Mouse (Mus musculus) 3134 (cell line): ENCODE data around the gene Emc4.
A peak's percentile ranks its signal among the peaks of the same experiment; 100 is the strongest.

ENCODE experiments used
- DNase-seq: peaks from one replicate; pipeline ENCODE4 v3.0.0-alpha.2; 2011; ENCODE audit warnings: low spot score; ENCODE audit not compliant: insufficient read length; ENCODE audit errors: extremely low read depth

Gene Emc4

DNA sequence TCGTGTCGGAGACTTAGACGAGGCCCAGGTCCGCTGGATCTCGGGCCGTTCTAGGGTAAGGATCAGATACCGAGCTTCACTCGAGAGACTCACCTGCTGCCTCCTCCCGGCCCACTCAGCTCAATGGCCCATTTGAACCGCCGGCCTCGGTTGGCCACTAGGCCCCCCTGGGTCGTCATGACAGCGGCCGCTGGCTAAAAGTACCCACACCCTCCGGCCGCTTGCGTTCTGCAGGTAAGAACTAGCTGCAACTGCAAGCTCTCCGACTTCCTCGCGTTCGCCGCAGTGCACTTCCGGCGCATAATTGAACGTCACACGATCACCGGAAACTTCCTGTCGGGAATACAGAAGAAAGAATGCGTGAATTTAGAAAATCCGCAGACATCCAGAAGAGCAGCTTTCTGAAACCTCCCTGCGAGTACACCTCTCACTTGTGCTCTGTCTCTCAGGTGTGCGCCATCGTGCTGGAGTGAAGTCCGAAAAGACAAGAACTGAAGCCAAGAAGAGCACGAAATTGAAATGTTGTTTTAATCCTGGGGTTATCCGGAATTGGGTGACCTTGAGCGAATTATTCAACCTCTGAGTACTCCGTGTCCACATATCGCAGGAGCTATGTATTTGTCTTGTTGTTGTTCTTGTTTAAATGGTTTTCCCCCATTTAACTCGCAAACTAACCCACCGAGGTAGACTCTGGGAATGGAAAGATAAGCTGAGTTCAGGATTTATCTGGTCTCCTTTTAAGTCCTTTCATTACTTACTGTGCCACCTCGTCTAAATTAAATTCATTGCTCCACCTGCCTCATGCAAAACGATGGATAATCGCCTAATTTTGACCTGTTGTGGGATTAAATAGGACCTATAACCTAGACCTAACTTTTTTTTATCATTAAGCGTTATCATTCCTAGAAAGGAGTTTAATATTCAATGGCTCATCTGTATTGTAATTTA, at the start of gene Emc4:
Gene Emc4 (minus strand): TSS at position 302 of the 948 bp plus-strand sequence.
- DNase-seq: peak; percentile 85

- no peak for DNase-seq
These were observed 39.2 kb upstream of the Emc4 start for GRCm38 (mm10) chr2:112407030-112407429.

- DNase-seq: no peak
These were observed 28.8 kb upstream of the Emc4 start for GRCm38 (mm10) chr2:112396649-112397048.

DNA sequence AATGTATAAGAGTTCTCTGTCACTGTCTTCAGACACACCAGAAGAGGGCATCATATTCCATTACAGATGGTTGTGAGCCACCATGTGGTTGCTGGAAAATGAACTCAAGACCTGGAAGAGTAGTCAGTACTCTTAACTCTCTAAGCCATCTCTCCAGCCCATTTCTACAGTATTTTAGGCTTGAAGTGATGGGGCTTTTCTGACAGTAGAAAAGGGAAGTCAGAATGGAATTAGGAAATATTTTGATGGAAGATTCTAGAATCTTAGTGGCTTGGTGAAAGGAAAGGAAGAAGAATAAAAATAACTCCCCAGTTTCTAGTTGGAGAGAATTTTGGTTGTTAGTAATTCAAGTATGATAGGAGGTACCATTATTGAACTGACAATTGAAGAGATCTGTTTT, 26.1 kb upstream of the Emc4 start:
- DNase-seq: no peak

DNA sequence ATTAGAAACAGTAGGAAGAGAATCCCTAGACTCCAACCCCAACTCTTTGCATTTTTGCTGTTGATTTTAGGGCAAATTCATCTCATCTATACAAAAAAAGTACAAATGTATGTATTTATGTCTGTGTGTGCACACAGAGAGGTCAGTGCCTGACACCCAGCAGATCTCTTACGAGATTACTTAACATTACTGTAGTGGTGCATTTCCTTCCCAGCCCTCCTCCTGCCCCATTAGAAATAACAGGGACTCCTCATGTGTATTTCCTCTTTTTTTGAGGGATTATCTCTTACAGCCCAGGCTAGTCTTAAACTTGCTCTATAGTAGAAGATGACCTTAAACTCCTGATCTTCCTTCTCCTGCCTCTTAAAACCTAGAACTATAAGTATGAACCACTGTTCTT, 24.9 kb upstream of the Emc4 start:
- no peak for DNase-seq

DNA sequence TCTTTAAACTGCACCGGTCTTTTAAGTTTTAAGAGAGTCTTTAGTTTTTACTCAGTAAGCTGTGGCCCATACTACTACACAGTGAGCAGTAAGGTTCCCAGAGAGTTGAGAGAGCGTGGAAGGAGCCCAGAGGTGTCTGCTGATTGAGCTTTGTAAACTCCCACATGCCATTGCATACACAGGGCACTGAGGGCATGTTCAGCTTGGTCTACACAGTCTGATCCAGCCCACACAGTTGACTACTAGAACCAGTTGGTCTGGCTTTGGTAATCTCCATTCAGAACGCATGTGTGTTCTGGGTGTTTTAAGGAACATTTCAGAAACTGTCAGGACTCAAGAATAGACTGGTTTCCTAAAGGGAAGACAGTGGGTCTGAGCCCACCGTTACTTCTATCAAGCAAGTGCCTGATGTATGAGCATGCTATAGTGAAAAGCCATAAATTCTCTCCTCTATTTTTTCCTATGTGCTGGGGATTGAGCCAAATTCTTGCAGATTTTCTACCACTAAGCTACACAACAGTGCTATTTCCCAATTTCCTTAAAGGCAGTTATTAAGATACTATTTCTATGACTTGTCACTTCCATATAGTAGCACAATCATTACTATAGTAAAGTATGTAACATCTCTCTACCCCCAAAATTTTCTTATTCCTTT, 23.6 kb upstream of the Emc4 start:
- DNase-seq: no peak

GRCm38 (mm10) chr2:112390843-112391242, 23.0 kb upstream of the Emc4 start:
- no peak for DNase-seq

- DNase-seq: no peak
These were observed 13.4 kb upstream of the Emc4 start for GRCm38 (mm10) chr2:112381219-112381618.

GRCm38 (mm10) chr2:112380131-112380530, 12.3 kb upstream of the Emc4 start:
- no peak for DNase-seq

- peak; percentile 94 for DNase-seq
These were observed 11.4 kb upstream of the Emc4 start, which contains the start of gene Katnbl1 for GRCm38 (mm10) chr2:112378973-112379898. Katnbl1 (plus strand) TSS chr2:112379211.

GRCm38 (mm10) chr2:112374610-112375009, 6.8 kb upstream of the Emc4 start:
- DNase-seq: no peak

DNA sequence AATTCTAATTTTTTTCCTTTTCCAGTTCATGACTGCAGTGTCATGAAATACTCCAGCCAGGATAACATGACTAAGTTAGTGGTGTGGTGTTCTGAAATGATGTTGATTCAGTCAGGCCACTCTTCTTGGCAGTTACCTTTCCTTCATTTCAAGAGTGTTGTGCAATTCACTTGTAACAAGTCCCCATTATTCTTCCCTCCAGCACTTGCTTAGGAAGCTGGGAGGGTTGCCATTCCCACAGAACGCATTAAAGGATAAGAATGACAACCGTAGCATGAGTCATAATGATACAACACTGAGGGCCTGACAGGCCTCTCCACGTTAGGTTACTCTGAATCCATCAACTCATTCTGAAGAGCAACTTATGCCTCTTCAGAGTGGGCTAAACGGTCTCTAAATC, 5.3 kb upstream of the Emc4 start:
- peak; percentile 78 for DNase-seq

- peak; percentile 28 for DNase-seq
These were observed 2.1 kb upstream of the Emc4 start for GRCm38 (mm10) chr2:112369941-112370340.

DNA sequence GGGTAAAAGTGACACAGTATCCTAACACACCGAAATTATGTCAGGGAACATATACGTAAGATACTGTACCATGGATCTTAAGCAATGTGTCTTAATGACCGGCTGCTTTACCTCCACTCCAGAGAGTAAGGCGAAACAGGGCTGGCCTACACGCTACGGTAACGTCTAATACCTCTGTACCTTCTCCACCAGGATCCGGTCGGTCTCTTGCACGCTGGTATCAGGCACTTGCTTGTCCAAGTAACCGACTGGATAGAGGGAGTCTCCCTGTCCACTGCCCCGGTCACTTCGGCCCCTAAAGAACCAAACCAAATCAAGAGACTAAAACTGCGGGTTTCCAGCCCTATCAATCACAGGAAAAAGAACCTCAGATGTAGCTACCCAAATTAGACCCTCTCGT, 605 bp downstream of the Emc4 start:
- no peak for DNase-seq

- DNase-seq: no peak
These were observed 7.1 kb downstream of the Emc4 start for GRCm38 (mm10) chr2:112360781-112361169.

DNA sequence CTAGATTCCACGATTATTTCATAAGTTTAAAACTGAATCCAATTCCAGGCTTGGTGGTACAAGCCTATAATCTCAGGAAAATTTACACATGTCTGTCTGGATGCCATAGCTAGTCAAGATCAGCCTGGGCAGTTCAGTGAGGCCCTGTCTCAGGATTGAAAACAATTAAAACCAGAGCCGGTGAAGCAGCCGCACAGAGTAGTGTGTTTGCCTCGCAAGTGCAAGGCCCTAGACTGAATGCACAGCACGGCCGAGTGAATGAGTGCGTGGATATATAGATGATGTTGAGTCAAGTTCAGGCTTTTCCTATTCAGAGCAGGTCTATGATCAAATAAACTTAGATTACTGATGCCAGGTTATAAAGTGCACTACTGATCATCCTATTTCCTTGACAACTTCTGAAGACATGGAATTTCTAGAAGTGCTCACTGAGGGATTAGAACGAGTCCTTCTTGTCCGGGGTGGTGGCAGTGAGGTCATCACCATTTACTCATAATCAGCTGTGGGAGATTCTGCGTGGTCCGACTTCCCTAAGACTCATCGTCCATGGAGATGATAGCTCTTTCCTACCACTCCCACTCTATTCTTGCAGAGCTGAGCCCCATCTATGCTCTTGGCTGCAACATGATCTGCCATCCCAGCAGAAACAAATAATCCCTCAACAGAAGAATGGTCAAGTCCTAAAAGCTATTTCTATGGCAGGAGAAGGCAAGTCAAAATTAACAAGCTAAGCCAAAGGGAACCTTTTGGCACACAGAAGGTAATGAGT, 7.6 kb downstream of the Emc4 start:
- DNase-seq: no peak

DNA sequence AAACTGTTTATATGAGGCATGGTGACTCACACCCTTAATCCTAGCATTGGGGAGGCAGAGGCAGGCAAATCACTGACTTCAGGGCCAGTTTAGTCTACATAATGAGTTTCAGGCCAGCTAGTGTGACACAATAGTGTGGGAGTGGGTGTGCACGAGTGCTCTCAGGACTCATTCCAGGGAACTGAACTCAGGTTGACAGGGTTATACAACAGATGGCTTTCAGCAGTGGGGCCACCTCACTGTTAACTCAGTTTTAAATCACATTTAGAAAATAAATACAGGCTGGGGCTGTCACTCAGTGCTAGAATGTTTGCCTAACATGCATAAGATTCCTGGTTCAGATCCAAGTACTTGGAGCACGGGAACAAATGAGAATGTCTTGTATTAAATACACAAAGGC, 8.2 kb downstream of the Emc4 start:
- peak; percentile 9 for DNase-seq

GRCm38 (mm10) chr2:112353685-112354455, 14.0 kb downstream of the Emc4 start:
- DNase-seq: no peak

- no peak for DNase-seq
These were observed 19.6 kb downstream of the Emc4 start for GRCm38 (mm10) chr2:112348246-112348645.
